Mouse (Mus musculus) liver, embryonic 14.5 days (tissue): ENCODE results near the gene Stard3. TPM values are rescaled to one million over a fixed set of nuclear protein-coding genes. Genes with fewer than 3 reads are reported as not detected.

ENCODE experiments used
- ATAC-seq: fragments of 200-750 bp; cut with Nextera tagmentation; 2 replicates; pipeline ENCODE4 v1.8.0; 2017; ENCODE audit warnings: moderate number of reproducible peaks, mild to moderate bottlenecking, moderate library complexity; ENCODE audit not compliant: insufficient read depth
- DNase-seq, 3 experiments: peaks; one replicate each; pipeline ENCODE4 v3.0.0-alpha.2; 2012 to 2013; ENCODE audit warnings: low read depth in 3 of 3, low spot score in 3 of 3
- H3K27ac ChIP-seq: fragments of 300-500 bp; sonication (generic); 2 replicates; pipeline ENCODE4 v1.5.1; 2014; ENCODE audit warnings: moderate library complexity, mild to moderate bottlenecking, control low read depth, inconsistent platforms
- H3K27me3 ChIP-seq: fragments of 300-500 bp; sonication (generic); 2 replicates; pipeline ENCODE4 v1.6.1; 2014; ENCODE audit warnings: mild to moderate bottlenecking, low read length, moderate library complexity; ENCODE audit not compliant: control insufficient read depth, insufficient read depth
- H3K36me3 ChIP-seq: fragments of 300-500 bp; sonication (generic); replicated peaks from 2 replicates; pipeline ENCODE4 v1.6.1; 2014; ENCODE audit warnings: low read depth; ENCODE audit not compliant: control insufficient read depth, insufficient read depth
- H3K4me1 ChIP-seq, 2 experiments: fragments of 200-500 bp in 1 of 2; fragments of 300-500 bp in 1 of 2; sonication (generic) in 1 of 2; replicated peaks; 2 replicates each; pipeline ENCODE4 v1.6.1; 2012 to 2014; ENCODE audit warnings: antibody characterized with exemption in 1 of 2, inconsistent platforms in 1 of 2, low read length in 1 of 2; ENCODE audit not compliant: control insufficient read depth in 2 of 2, insufficient read depth in 2 of 2
- H3K4me2 ChIP-seq: fragments of 300-500 bp; sonication (generic); 2 replicates; pipeline ENCODE4 v1.6.1; 2014; ENCODE audit warnings: low read depth, mild to moderate bottlenecking, control low read depth, moderate library complexity
- H3K4me3 ChIP-seq, 2 experiments: fragments of 200-500 bp in 1 of 2; fragments of 300-500 bp in 1 of 2; sonication (generic) in 1 of 2; 2 replicates each; pipeline ENCODE4 v1.5.1; 2012 to 2014; ENCODE audit warnings: low read depth in 2 of 2, low read length in 2 of 2, mild to moderate bottlenecking in 2 of 2, control low read depth in 1 of 2, inconsistent platforms in 1 of 2, moderate library complexity in 1 of 2; ENCODE audit not compliant: insufficient read depth in 1 of 2
- H3K9ac ChIP-seq: fragments of 300-500 bp; sonication (generic); replicated peaks from 2 replicates; pipeline ENCODE4 v1.6.1; 2014; ENCODE audit warnings: mild to moderate bottlenecking, control low read depth, moderate library complexity
- H3K9me3 ChIP-seq: fragments of 300-500 bp; sonication (generic); 2 replicates; pipeline ENCODE4 v1.6.1; 2016; ENCODE audit warnings: low read length, mixed read lengths; ENCODE audit not compliant: control insufficient read depth
- CTCF ChIP-seq: IDR thresholded peaks from 2 replicates; pipeline ENCODE4 v1.5.1; 2016; ENCODE audit warnings: antibody characterized with exemption, low read depth, control low read depth
- EP300 ChIP-seq: IDR thresholded peaks from 2 replicates; pipeline ENCODE4 v1.6.1; 2016; ENCODE audit warnings: antibody characterized with exemption, low read depth
- WGBS: fragments of 180-500 bp; shearing (Covaris S2); extraction: QIAGEN DNeasy Blood & Tissue Kit; methylation state at CpG from one replicate; pipeline ENCODE4 v1.1.7; 2014; ENCODE audit not compliant: insufficient replicate concordance; 5-methylcytosine and 5-hydroxymethylcytosine counted together
- polyA plus RNA-seq, 2 experiments: library from polyadenylated mRNA; depleted of rRNA in 1 of 2; stranded (reverse) in 1 of 2; unstranded in 1 of 2; fragments of >200 nt; fragmentation: Nextera tagmentation in 1 of 2; extraction: Ambion mirVana in 1 of 2; gene quantifications; 2 replicates each; pipeline versions ENCODE4 v1.2.1 to v1.2.3; 2012 to 2014

The Stard3 gene
- polyA plus RNA-seq, 2 experiments: 11.6 to 16.8 TPM

DNA sequence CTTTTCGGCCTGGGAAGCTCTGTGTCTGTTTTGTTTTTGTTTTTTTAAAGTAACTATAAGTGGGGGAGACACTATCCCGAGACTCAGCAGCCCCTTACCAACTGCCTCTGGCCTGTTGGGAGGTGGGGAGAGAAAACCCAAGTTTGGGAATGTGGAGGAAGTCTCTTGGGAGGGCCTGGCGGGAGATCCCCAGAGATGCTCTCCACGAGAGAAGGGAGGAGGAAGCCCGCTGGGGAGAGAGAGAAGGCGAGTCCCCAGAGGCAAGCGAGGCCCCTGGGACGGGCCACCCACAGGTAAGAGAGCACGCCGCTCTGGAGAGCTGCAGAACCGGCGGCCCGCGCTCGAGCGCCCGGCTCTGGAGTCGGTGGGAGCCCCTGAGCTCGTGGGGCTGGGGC, 31.4 kb upstream of the Stard3 start:
- Histone ChIP-seq H3K27me3 (peaks cover 96% of the 10 kb centered on the region), H3K9me3 (no peaks in the 10 kb centered on the region), H3K36me3 (no peaks in the 10 kb centered on the region), H3K27ac (no peak overlapping the region), H3K9ac (no peak overlapping the region), H3K4me3 (no peak overlapping the region), H3K4me1 (no peaks in the 10 kb centered on the region), H3K4me2 (no peak overlapping the region)
- DNase-seq (no peak), ATAC-seq (no peak)
- 3% methylated on average over 19 of the region's 19 CpGs for WGBS
- TF ChIP-seq CTCF (no peak), EP300 (no peak)

DNA sequence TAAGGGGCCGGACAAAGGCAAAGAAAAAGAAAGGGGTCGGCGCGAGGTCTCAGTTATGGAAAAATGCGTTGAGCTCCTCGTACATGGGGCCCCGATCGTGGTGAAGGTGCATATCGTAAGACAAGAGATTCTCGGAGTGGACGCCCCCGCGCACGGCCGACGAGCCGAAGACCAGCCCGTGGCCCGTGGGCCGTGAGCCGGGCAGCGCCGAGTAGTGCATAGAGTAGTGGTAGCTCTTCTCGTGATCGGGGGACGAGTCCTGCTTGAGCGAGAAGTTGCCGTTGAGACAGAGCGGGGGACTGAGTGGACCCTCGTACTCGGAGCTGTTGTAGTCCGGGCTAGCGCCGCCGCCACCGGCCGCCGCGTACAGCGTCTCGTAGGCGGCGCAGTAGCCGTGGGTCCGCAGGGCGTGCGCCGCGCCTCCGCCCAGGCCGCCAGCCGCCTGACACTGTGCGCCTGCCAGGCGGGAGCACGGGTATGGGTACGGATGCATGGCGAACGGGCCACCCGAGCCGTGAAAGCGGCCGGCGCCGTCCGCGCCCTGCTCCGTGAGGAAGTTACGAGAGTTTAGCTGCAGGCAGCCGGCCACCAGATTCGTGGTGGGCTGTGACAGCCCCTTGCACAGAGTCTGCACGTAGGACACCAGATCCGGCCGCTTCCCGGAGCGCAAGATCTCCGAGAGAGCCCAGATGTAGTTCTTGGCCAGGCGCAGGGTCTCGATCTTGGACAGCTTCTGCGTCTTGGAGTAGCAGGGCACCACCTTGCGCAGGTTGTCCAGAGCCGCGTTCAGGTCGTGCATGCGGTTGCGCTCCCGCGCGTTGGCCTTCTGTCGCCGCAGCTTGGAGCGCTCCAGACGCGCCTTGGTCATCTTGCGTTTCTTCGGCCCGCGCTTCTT, 30.8 kb upstream of the Stard3 start:
- 1% methylated on average over 97 of the region's 97 CpGs for WGBS
- TF ChIP-seq CTCF (no peak), EP300 (no peak)
- Histone ChIP-seq H3K4me3 (peak overlapping the region in 1 of 2 experiments; percentile 4; a peak in 1 of 4 replicates), H3K27me3 (peaks cover 95% of the 10 kb centered on the region), H3K27ac (no peak overlapping the region), H3K9me3 (no peaks in the 10 kb centered on the region), H3K36me3 (no peaks in the 10 kb centered on the region), H3K9ac (no peak overlapping the region), H3K4me1 (no peaks in the 10 kb centered on the region), H3K4me2 (no peak overlapping the region)
- DNase-seq (no peak), ATAC-seq (no peak)

DNA sequence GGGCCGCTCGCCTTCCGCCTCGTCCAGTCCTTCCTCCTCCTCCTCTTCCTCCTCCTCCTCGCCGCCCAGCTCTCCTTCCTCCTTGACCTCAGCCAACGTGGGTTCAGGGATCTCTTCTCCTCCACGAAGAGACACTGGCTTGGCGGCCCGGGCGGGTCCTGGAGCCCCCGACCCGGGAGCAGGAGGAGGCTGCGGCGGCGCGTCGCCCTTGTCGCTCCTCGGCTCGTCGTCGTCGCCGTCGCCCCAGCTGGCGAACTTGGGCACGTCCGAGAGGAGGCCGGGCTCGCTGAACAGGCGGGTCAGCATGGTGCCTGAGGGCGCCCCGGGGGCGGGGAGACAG, 30.2 kb upstream of the Stard3 start:
- Histone ChIP-seq H3K27me3 (peaks cover 92% of the 10 kb centered on the region), H3K4me1 (no peaks in the 10 kb centered on the region), H3K9me3 (no peaks in the 10 kb centered on the region), H3K36me3 (no peaks in the 10 kb centered on the region), H3K9ac (no peak overlapping the region), H3K27ac (no peak overlapping the region), H3K4me2 (no peak overlapping the region), H3K4me3 (no peak overlapping the region; a peak in 1 of 4 replicates)
- 2% methylated on average over 34 of the region's 35 CpGs for WGBS
- no peak for DNase-seq
- ATAC-seq: no peak
- TF ChIP-seq EP300: no peak

DNA sequence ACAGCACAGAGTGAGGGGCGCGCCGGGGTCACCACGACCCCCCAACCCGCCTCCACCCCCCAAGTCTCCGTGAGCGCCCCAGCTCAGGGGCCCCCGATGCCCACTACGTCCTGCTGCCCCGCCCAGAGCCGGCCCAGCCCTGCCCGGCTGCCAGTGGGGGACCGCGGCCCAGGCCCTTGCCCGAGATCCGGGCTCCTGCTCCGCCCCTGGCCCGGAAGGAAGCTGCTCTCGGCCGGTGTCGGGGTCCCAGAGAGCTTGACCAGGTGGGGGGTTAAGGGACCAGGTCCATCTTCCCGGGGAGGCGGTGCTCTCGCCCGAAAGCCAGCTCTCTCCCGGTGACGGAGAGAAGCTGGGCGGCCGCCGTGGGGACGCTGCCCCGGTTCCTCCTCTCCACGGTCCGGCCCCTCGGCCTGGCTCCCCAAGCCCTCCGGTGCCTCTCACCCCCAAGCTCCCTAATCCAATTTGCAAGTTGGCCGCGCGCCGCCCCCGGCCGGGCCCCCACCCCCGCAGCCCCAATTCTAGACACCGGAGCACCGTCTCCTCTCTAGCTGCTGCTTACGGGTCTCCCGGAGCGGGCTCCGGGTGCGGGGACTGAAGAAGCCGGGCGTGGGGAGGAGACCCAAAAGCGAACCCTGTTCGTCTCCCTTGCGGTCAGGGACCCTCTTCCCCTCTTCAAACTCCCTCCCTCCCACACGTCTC, 29.6 kb upstream of the Stard3 start:
- Histone ChIP-seq H3K9me3 (no peaks in the 10 kb centered on the region), H3K4me2 (no peak overlapping the region), H3K36me3 (no peaks in the 10 kb centered on the region), H3K4me1 (no peaks in the 10 kb centered on the region), H3K27me3 (peaks cover 92% of the 10 kb centered on the region), H3K9ac (no peak overlapping the region), H3K27ac (no peak overlapping the region), H3K4me3 (no peak overlapping the region)
- ATAC-seq (no peak), DNase-seq (no peak)
- 3% methylated on average over 49 of the region's 56 CpGs for WGBS
- TF ChIP-seq EP300 (no peak), CTCF (no peak)

DNA sequence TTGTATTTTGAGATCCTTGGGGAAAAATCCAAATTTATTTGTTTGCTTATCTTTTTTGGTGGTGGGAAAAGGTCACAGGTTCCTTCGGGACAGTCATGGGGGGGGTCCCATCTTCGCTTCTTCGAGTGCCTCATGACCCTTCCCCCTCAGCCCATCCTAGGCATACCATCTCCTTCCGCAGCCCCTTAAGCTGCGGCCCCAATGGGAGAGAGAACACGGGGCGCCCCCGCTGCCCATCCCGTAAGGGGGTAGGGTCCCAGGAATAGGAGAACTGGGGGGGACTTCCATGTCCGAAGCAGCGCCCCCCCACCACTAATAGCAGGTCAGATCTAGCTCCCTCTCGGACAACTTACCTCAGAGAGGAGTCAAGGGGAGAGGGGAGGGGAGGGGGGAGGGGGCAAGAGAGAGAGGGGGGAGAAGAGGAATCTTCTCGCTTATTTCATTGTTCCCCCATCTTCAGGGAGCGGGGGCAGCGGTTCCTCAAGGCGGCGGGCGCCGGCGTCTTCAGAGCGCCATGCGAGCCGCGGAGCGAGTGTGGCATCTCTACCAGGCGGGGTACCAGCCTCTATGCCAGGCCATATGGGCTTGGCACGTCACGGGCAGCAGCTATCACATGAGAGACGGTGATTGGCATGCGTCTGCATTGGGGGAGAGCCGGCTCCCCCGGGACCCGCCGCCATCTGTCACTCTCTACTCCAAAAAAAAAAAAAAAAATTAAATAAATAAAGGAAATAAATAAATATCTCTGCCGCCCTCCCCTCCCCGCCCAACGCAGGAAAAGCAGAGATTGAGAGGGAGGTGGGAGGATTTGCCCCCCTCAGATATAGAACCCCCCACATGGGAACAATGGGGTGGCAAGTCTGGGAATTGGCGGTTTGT, 28.8 kb upstream of the Stard3 start, which contains the start of gene Neurod2:
Neurod2 (minus strand) TSS at position 568 of the 879 bp plus-strand sequence.
- Histone ChIP-seq H3K36me3 (no peaks in the 10 kb centered on the region), H3K9me3 (no peaks in the 10 kb centered on the region), H3K27ac (no peak within 1 kb of the TSS), H3K27me3 (peaks cover 92% of the 10 kb centered on the region), H3K4me3 (no peak within 1 kb of the TSS), H3K4me2 (no peak within 1 kb of the TSS), H3K4me1 (no peaks in the 10 kb centered on the region), H3K9ac (no peak within 1 kb of the TSS)
- WGBS: 3% methylated on average over 38 of the region's 38 CpGs
- TF ChIP-seq CTCF (no peak), EP300 (no peak)
- DNase-seq (no peak), ATAC-seq (no peak)
